Mouse (Mus musculus) E14TG2a.4 (cell line): ENCODE measurements around the gene Napa.

Experiments
- H3K27me3 ChIP-seq: 2 replicates; pipeline ENCODE4 v1.6.1; 2014; ENCODE audit warnings: low read length, control low read depth; ENCODE audit not compliant: insufficient read depth
- H3K36me3 ChIP-seq: 2 replicates; pipeline ENCODE4 v1.6.1; 2014; ENCODE audit warnings: low read length, control low read depth; ENCODE audit not compliant: insufficient read depth
- H3K4me1 ChIP-seq: replicated peaks from 2 replicates; pipeline ENCODE4 v1.6.1; 2014; ENCODE audit warnings: low read depth, low read length, control low read depth
- H3K4me3 ChIP-seq: replicated peaks from 2 replicates; pipeline ENCODE4 v1.5.1; 2014; ENCODE audit warnings: mild to moderate bottlenecking, low read length
- H3K9me3 ChIP-seq: 2 replicates; pipeline ENCODE4 v1.6.1; 2014; ENCODE audit warnings: low read length, control low read depth
- CTCF ChIP-seq: conservative IDR thresholded peaks from 2 replicates; pipeline ENCODE4 v1.5.1; 2014; ENCODE audit warnings: low read length
- NANOG ChIP-seq: IDR thresholded peaks from 2 replicates; pipeline ENCODE4 v1.6.1; 2014; ENCODE audit warnings: borderline replicate concordance, low read length, mixed read lengths
- POU5F1 ChIP-seq: IDR thresholded peaks from 2 replicates; pipeline ENCODE4 v1.6.1; 2014; ENCODE audit warnings: low read length, borderline replicate concordance

Napa gene

GRCm38 (mm10) chr7:16102686-16103226, 4.5 kb downstream of the Napa start:
- TF ChIP-seq POU5F1: no peak
- no peak for TF ChIP-seq CTCF
- no peak for TF ChIP-seq NANOG
- Histone ChIP-seq H3K9me3 (no peaks in the 10 kb centered on the region), H3K4me3 (no peak overlapping the region), H3K27me3 (no peaks in the 10 kb centered on the region), H3K4me1 (peaks cover 75% of the 10 kb centered on the region), H3K36me3 (peaks cover 77% of the 10 kb centered on the region)

- TF ChIP-seq NANOG (no peak), CTCF (no peak), POU5F1 (no peak)
- H3K4me1 ChIP-seq: peaks cover 75% of the 10 kb centered on the region
- H3K4me3 ChIP-seq: 0 out of 2 replicates have a peak overlapping the region, but pooled peaks have one; percentile 10
- H3K36me3 ChIP-seq: peaks cover 87% of the 10 kb centered on the region
- no peaks in the 10 kb centered on the region for H3K9me3 ChIP-seq
- no peaks in the 10 kb centered on the region for H3K27me3 ChIP-seq
Observed at GRCm38 (mm10) chr7:16103760-16104159, 5.5 kb downstream of the Napa start.

- no peak overlapping the region for H3K4me3 ChIP-seq
- peaks cover 97% of the 10 kb centered on the region for H3K36me3 ChIP-seq
- peaks cover 66% of the 10 kb centered on the region for H3K4me1 ChIP-seq
- no peaks in the 10 kb centered on the region for H3K9me3 ChIP-seq
- TF ChIP-seq NANOG: no peak
- H3K27me3 ChIP-seq: no peaks in the 10 kb centered on the region
Observed at GRCm38 (mm10) chr7:16104611-16105388, 6.5 kb downstream of the Napa start.

GRCm38 (mm10) chr7:16108886-16109542, 10.8 kb downstream of the Napa start:
- TF ChIP-seq NANOG (no peak), POU5F1 (no peak), CTCF (no peak)
- Histone ChIP-seq H3K4me1 (peaks cover 24% of the 10 kb centered on the region), H3K36me3 (peaks cover 100% of the 10 kb centered on the region), H3K9me3 (no peaks in the 10 kb centered on the region), H3K27me3 (no peaks in the 10 kb centered on the region), H3K4me3 (no peak overlapping the region)

GRCm38 (mm10) chr7:16110158-16110557, 11.9 kb downstream of the Napa start:
- H3K4me1 ChIP-seq: peaks cover 14% of the 10 kb centered on the region
- H3K4me3 ChIP-seq: no peak overlapping the region
- H3K9me3 ChIP-seq: no peaks in the 10 kb centered on the region
- TF ChIP-seq CTCF: no peak
- no peak for TF ChIP-seq POU5F1
- no peak for TF ChIP-seq NANOG
- H3K27me3 ChIP-seq: no peaks in the 10 kb centered on the region
- peaks cover 100% of the 10 kb centered on the region for H3K36me3 ChIP-seq

GRCm38 (mm10) chr7:16111284-16112090, 13.2 kb downstream of the Napa start:
- TF ChIP-seq NANOG (no peak), CTCF (no peak), POU5F1 (no peak)
- no peaks in the 10 kb centered on the region for H3K9me3 ChIP-seq
- no peaks in the 10 kb centered on the region for H3K27me3 ChIP-seq
- H3K36me3 ChIP-seq: peaks cover 100% of the 10 kb centered on the region
- peaks cover under 1% of the 10 kb centered on the region; the same call in 1 of the 2 replicates for H3K4me1 ChIP-seq
- no peak overlapping the region for H3K4me3 ChIP-seq

GRCm38 (mm10) chr7:16116418-16116817, 18.2 kb downstream of the Napa start:
- TF ChIP-seq CTCF: no peak
- no peak for TF ChIP-seq POU5F1
- no peak for TF ChIP-seq NANOG
- H3K4me3 ChIP-seq: no peak overlapping the region
- no peaks in the 10 kb centered on the region for H3K27me3 ChIP-seq
- no peaks in the 10 kb centered on the region for H3K9me3 ChIP-seq
- H3K36me3 ChIP-seq: peaks cover 74% of the 10 kb centered on the region
- H3K4me1 ChIP-seq: peaks cover 16% of the 10 kb centered on the region

- peaks cover 67% of the 10 kb centered on the region for H3K36me3 ChIP-seq
- no peaks in the 10 kb centered on the region for H3K9me3 ChIP-seq
- no peaks in the 10 kb centered on the region for H3K27me3 ChIP-seq
- no peak overlapping the region for H3K4me3 ChIP-seq
- TF ChIP-seq CTCF (no peak), NANOG (no peak), POU5F1 (no peak)
- peaks cover 16% of the 10 kb centered on the region for H3K4me1 ChIP-seq
Observed at GRCm38 (mm10) chr7:16117100-16117499, 18.8 kb downstream of the Napa start.
